Mouse (Mus musculus) gastrocnemius, postnatal 10 days (tissue): Measurements from ENCODE around the gene Gal3st3. TPM values are rescaled to one million over a fixed set of nuclear protein-coding genes. Genes with fewer than 3 reads are reported as not detected.
"Not testable (repeated sequence)": the region's sequence is repeated elsewhere in the genome, so short reads cannot be mapped to it uniquely, and the experiment has no call there.

Experiments
- DNase-seq: peaks from one replicate; pipeline ENCODE4 v3.0.0; 2021; ENCODE audit warnings: mixed read lengths
- total RNA-seq, 2 experiments: library from RNA; stranded (reverse); gene quantifications; 2 replicates each; pipeline ENCODE4 v1.2.3; 2021

Gene Gal3st3
- total RNA-seq, 2 experiments from 2014 or later = 0.28 to 0.47 TPM

DNA sequence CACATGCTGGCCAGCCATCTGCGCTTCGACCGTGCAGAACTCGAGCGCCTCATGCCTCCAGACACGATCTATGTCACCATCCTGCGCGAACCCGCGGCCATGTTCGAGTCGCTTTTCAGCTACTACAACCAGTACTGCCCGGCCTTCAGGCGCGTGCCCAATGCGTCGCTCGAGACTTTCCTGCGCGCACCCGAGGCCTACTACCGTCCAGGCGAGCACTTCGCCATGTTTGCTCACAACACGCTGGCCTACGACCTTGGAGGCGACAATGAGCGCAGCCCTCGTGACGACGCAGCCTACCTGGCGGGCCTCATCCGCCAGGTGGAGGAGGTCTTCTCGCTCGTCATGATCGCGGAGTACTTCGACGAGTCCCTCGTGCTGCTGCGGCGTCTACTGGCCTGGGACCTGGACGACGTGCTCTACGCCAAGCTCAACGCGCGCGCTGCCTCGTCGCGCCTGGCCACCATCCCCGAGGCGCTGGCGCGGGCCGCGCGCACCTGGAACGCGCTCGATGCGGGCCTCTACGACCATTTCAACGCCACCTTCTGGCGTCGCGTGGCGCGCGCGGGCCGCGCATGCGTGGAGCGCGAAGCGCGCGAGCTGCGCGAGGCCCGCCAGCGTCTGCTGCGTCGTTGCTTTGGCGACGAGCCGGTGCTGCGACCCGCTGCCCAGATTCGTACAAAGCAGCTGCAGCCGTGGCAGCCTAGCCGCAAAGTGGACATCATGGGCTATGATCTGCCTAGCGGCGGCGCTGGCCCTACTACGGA, 9.0 kb downstream of the Gal3st3 start:
- peak; percentile 41 for DNase-seq

DNA sequence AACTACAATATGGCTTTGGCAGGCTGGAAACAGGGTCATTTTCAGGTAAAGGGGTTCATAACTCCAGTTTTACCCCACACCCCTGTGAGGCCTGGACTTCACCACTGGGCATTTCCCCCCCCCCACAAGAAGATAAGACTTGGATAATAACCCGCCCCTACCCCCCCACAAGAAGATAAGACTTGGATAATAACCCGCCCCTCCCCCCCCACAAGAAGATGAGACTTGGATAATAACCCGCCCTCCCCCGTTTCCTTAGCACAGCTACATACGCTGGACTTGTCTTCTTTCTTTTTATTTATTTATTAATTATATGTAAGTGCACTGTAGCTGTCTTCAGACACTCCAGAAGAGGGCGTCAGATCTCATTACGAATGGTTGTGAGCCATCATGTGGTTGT, 10.9 kb downstream of the Gal3st3 start:
- no peak for DNase-seq

DNA sequence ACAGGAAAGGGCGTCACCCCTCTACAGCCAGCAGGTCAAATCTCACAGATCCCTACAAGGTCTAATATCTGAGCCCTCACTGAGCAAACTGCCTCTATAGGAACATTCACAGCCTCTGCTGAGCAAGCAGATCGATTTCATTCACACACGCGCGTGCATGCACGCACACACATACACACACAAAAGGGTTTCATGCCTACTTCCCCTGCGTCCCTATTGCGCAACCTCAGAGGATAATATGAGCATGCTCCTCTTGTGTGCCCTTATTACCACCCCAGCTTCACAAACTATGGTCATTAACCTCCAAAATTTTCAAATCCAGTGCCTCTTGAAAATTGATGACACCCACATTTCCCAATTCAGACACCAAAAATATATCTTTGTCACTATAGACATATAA, 15.1 kb downstream of the Gal3st3 start:
- no peak for DNase-seq

DNA sequence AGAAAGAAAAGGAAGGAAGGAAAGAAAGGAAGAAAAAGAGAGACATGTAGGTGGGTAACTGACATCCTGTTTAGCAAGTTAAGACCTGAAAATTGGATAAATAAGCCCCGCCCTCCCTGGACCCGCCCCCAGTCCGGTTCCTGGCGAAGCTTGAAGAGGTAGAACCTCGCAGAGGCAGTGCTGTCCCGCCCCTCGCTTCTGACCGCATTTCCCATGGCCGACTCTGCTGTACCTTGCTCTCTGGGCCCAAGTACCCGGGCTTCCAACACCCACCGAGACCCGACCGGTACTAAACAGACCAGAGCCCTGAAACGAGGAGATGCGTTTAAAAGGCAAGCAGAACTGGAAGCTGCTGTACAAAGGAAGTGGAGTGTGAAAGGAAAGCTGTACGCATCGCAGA, 25.7 kb downstream of the Gal3st3 start:
- DNase-seq = no peak

DNA sequence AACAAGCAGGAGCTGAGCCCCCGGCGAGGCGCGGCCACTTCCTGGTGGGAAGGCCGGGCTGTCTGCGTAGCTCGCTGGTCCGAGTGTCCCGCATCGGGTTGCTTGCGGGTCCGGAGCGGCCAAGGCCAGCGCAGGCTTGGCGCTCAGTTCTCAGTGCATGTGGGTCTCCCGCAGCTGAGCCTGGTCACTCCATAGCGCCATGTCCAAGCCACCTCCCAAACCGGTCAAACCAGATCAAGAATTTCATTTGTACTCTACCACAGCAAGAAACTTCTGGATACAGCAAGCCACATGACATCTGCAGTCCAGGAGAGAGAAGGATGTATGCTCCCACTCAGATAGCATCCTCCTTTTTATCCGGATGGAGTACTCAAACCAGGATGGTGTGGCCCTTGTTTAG, 29.8 kb downstream of the Gal3st3 start:
- no peak for DNase-seq

DNA sequence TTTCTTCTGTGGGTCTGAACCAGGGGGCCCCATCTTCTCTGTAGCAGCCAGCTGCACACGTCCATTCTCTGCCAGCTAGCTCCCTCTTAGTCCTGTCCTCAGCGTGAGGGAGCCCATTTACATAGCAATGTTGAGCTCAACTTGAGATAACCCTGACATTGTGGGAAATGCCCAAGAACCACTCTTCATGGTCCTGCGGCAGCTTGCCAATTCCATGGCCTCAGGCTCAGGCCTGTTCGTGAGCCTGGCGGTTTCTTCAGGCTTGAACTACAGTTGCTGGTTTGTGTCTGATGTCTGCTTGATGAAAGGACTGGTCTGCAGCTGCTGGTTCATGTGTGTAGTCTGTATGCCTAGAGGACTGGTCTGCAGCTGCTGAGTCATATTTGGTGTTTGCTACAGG, 36.6 kb downstream of the Gal3st3 start:
- no peak for DNase-seq

DNA sequence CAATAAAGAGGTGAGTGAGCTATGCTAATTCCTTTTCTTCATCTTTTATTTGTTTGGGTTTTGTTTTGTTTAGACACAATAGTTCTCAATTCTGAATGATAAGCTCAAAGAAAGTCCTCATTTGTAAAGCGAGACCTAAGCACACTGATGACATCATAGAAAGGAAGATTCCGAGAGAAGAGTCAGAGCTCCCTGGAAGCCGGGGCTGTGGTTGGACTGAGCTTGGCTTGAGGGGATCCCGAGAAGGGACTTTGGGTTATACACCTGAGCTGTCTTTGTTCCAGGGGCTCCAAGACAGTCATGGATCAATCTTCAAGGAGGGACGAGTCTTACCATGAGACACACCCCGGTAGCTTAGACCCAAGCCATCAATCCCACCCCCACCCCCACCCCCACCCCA, 37.3 kb downstream of the Gal3st3 start, which contains the start of gene Catsper1:
TSS of gene Catsper1 (plus strand) at position 301 of the 400 bp plus-strand sequence.
- no peak for DNase-seq

DNA sequence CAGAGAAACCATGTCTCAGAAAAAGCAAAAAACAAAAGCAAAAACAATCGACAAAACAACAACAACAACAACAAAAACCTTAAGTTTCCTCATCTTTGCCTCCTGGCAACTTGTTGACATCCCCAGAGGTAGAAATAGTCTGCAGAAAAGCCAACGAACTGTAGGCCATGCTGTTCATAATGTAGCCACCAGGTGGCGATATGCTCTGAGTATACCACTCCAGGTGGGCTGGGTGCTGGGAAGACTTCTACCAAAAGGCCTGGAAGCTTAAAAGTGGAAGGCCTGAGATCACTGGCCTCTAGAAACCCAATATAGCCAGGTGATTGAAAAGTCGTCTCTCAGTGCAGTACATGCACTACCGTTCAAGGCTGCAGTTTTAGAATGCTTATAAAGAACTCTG, 39.8 kb downstream of the Gal3st3 start:
- DNase-seq = peak; percentile 84

DNA sequence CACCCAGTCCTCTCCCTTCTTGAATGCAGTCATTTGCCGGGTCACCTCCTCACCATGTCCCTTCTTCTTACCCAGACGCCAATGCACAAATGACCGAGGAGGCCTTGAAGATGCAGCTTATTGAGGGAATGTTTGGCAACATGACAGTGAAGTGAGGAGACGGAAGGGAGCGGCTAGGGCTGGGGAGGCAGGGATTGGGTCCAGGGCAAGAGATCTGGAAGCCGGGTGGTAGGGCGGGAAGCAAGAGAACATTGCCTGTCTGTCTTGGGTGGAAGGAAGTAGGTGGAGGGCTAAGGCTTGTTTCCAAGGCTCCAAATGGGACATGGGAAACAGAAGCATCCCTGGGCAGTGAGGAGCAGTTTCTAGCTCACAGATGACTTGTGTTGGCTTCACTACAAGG, 43.2 kb downstream of the Gal3st3 start:
- DNase-seq = no peak

DNA sequence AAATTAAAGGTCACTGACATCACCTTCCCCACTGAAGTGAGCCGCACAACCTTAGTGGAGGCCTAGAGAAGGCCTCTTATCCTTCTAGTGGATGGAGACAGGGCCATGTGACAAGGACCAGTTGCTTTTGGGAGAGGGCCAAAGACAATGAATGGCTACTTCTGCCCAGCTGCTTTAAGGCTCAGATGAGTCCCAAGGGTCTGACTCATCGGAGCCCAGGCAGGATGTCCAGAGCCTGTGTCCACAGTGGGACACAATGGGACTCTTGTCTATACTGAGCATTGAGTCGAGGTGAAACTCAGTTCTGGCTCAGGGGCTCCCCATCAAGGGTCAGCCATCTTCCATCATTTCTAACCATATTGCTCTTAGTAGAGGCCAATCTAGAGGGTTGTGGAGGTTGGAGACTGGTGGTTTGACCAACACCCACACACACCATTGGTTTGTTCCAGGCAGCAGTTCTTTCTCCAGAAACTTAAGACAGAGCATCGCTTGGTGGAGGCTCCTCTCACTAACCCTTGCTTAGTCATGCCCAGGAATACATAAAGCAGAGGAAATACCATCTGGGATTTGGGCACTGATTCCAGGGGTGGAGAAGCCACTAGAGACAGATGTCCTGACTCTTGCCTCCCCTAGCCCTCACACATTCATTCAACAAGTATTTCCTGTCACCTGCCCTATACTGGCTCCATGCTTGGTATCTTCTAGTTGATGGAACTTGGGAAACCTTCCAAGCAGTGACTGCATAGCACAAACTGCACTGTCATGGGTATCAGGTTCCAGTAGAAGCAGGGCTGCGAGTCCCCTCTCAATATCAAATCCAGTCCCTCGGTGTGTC, 47.4 kb downstream of the Gal3st3 start:
- no peak for DNase-seq

DNA sequence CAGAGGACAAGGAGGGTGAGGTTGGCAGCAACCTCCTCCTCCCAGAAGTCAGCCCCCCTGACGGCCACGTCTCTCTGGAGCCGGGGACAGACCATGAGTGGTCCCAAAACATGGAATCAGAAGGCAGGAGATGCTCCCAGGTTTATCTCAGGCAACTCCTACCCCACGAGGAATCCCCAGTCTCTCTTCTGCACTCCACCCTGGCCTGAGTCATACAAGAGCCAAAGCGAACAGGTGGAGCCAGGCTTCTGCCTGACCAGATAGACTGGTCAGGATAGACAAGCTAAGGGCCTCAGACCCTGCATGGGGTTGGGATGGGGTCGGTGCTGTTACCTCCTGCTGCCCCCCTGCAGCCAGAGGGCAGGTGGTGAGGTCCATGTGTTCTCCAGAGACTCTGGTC, 49.9 kb downstream of the Gal3st3 start:
- no peak for DNase-seq

DNA sequence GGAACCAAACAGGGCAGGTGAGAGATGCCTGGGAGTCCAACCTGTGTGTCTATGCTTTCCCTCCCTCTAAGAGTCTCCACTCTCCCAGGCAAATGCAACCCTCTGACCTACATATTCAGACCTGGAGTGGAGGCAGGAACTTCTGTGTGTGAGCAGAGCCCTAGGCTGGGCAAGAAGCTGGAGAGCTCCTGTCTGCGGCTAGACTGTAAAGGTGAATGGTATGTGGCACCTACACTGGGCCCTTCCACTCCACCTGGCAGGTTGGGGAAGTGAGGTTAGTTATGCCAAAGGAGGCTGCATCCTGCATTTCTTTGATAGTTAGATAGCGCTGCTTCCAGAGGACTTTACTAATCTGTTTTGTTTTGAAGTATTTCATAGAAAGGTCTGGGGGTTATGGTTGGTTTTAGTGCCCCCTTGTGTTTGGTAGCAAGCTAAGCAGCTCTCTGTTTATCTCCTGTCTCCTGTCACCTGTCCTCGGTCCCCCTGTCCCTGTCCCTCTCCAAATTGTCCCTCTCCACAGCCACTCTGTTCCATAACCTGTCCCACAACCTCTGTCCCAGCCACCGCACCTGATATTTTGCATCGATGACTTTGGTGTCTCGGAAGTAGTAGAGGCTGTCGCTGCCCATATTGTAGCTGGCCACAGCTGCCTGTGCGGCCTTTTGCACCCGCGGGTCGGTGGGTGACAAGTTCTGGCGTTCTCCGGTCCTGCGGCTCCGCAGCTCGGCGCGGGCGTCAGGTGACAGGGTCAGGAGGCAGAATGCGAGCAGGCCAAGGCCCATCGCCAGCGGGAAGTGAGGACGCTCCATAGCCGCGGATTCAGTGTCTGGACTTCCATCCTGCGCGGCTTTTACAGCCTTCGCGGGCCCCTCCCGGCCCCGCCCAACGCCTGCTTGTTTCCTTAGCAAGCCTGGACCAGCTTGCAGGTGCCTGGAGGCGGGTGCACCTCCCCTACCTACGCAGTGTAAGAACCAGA, 50.7 kb downstream of the Gal3st3 start:
- peak; percentile 24 for DNase-seq

DNA sequence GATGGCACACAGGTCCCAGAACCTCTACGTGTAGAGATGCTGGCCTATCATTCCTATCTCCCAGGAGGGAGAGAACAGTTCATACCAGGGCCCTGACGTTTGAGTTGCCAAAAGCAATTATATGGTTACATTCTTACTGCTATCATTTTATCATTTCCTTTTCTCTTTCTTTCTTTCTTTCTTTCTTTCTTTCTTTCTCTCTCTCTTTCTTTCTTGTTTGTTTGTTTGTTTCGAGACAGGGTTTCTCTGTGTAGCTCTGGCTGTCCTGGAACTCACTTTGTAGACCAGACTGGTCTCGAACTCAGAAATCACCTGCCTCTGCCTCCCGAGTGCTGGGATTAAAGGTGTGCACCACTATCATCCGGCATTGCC, 51.4 kb downstream of the Gal3st3 start, which contains the start of gene Cst6:
TSS of gene Cst6 (minus strand) at position 73 of the 372 bp plus-strand sequence.
- DNase-seq = not testable (repeated sequence)

DNA sequence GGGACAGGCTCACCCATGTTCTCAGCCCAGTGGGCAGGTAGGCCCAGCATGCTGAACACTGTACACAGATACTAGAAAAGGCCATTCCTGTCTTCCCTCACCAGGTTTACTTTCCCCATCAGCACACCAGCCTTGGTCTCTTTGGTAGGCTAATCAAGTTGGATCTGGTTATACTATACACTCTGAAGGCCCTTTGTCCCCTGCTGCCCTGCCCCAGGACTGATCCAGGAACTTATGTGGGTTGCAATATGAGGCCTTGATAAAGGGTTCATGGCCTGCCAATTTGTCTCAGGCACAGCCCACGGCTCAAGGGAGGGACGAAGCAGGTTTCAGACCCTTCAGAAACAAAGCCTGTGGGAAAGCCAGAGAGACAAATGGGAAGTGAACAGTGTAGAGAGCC, 55.5 kb downstream of the Gal3st3 start:
- DNase-seq = no peak

DNA sequence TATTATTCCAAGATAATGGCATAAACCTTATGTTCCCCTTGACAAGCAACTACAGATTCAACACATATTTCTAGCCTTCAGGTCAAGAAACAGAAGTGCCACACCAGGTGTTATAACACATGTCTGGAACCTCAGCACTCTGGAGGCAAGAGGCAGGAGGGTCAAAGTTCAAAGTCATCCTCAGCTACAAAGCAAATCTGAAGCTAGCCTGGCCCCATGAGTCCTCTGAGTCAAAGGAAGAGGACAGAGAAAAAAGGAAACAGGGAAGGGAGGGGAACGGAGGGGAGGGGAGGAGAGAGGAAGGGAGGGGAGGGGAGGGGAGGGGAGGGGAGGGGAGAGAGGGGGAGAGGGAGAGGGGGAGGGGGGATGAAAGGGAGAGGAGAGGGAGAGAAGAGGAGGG, 57.9 kb downstream of the Gal3st3 start:
- DNase-seq = no peak

Other genes with a start within 250 kb of the Gal3st3 start
- 1 to 10 TPM; 1.5 to 1.8 TPM for gene Rin1, start 247.8 kb upstream of the Gal3st3 start, total RNA-seq
- gene Cd248, start 230.3 kb upstream of the Gal3st3 start, total RNA-seq = 10 to 100 TPM; 45.2 to 60.2 TPM
- gene Tmem151a, start 212.8 kb upstream of the Gal3st3 start, total RNA-seq = under 1 TPM; 0.23 to 0.27 TPM
- gene Yif1a, start 209.8 kb upstream of the Gal3st3 start, total RNA-seq = 10 to 100 TPM; 46.4 to 49.3 TPM
- gene Cnih2, start 199.8 kb upstream of the Gal3st3 start, total RNA-seq = under 1 TPM; 0.75 to 0.90 TPM
- gene Rab1b, start 191.3 kb upstream of the Gal3st3 start, total RNA-seq = 100 to 1,000 TPM; 119 to 127 TPM
- 10 to 100 TPM; 27.2 to 28.7 TPM for gene Klc2, start 179.8 kb upstream of the Gal3st3 start, total RNA-seq
- gene Pacs1, start 25.2 kb upstream of the Gal3st3 start, total RNA-seq = 10 to 100 TPM; 10.3 to 11.1 TPM
- gene Sf3b2, start 2.9 kb upstream of the Gal3st3 start, total RNA-seq = 10 to 100 TPM; 81.9 to 88.6 TPM
- not detected for gene Catsper1, start 37.4 kb downstream of the Gal3st3 start, total RNA-seq
- 1 to 10 TPM; 1.8 to 1.9 TPM for gene Cst6, start 51.2 kb downstream of the Gal3st3 start, total RNA-seq
- 10 to 100 TPM; 14.0 to 15.6 TPM for gene Eif1ad, start 68.4 kb downstream of the Gal3st3 start, total RNA-seq
- gene Banf1, start 68.8 kb downstream of the Gal3st3 start, total RNA-seq = 100 to 1,000 TPM; 128 to 150 TPM
- 10 to 100 TPM; 39.8 to 45.4 TPM for gene Sart1, start 90.4 kb downstream of the Gal3st3 start, total RNA-seq
- gene Tsga10ip, start 104.2 kb downstream of the Gal3st3 start, total RNA-seq = under 1 TPM in 1 of 2 experiments, not detected in 1; 0.23 TPM
- 100 to 1,000 TPM; 513 to 561 TPM for gene Drap1, start 126.6 kb downstream of the Gal3st3 start, total RNA-seq
- 10 to 100 TPM; 47.8 to 50.5 TPM for gene AI837181, start 126.8 kb downstream of the Gal3st3 start, total RNA-seq
- gene Fosl1, start 149.2 kb downstream of the Gal3st3 start, total RNA-seq = not detected
- gene Ccdc85b, start 159.6 kb downstream of the Gal3st3 start, total RNA-seq = 1 to 10 TPM; 8.2 to 9.1 TPM
- 10 to 100 TPM; 53.2 to 54.6 TPM for gene Fibp, start 162.3 kb downstream of the Gal3st3 start, total RNA-seq
- under 1 TPM in 1 of 2 experiments, not detected in 1; 0.50 TPM for gene Ctsw, start 170.2 kb downstream of the Gal3st3 start, total RNA-seq
- 10 to 100 TPM; 29.9 to 42.9 TPM for gene Efemp2, start 175.6 kb downstream of the Gal3st3 start, total RNA-seq
- gene Mus81, start 190.1 kb downstream of the Gal3st3 start, total RNA-seq = 10 to 100 TPM; 24.7 to 29.9 TPM
- gene Cfl1, start 192.1 kb downstream of the Gal3st3 start, total RNA-seq = 100 to 1,000 TPM; 305 to 378 TPM
- gene 1700020D05Rik, start 205.5 kb downstream of the Gal3st3 start, total RNA-seq = 1 to 10 TPM in 1 of 2 experiments, under 1 TPM in 1; 0.47 to 1.4 TPM
- 1 to 10 TPM; 5.1 to 7.2 TPM for gene Snx32, start 212.2 kb downstream of the Gal3st3 start, total RNA-seq